Mouse (Mus musculus): ENCODE data around the gene Pth1r.

Gene Pth1r

GRCm38 (mm10) chr9:110746961-110747360 is at the start of gene Pth1r:
Pth1r (minus strand) TSS chr9:110747145.
- no peak for DNase-seq

GRCm38 (mm10) chr9:110790462-110790861 is 43.5 kb upstream of the Pth1r start:
- DNase-seq, result no peak

- DNase-seq, result no peak
Observed at GRCm38 (mm10) chr9:110788169-110788568, 41.2 kb upstream of the Pth1r start.

- DNase-seq, result no peak
Observed at GRCm38 (mm10) chr9:110783611-110784010, 36.7 kb upstream of the Pth1r start.

GRCm38 (mm10) chr9:110781731-110782130 is 34.8 kb upstream of the Pth1r start:
- peak; percentile 77 for DNase-seq

GRCm38 (mm10) chr9:110781256-110781721 is 34.3 kb upstream of the Pth1r start:
- DNase-seq, result peak; percentile 94 to 96

- DNase-seq, result no peak
Observed at GRCm38 (mm10) chr9:110779242-110779913, 32.4 kb upstream of the Pth1r start.

- no peak for DNase-seq
Observed at GRCm38 (mm10) chr9:110778559-110778958, 31.6 kb upstream of the Pth1r start.

- DNase-seq, result no peak
Observed at GRCm38 (mm10) chr9:110778100-110778499, 31.2 kb upstream of the Pth1r start.

GRCm38 (mm10) chr9:110775269-110776022 is 28.5 kb upstream of the Pth1r start:
- no peak for DNase-seq

- DNase-seq, result no peak
Observed at GRCm38 (mm10) chr9:110774403-110775268, 27.7 kb upstream of the Pth1r start.

GRCm38 (mm10) chr9:110772336-110772735 is 25.4 kb upstream of the Pth1r start:
- DNase-seq, result no peak

- no peak for DNase-seq
Observed at GRCm38 (mm10) chr9:110763405-110763804, 16.5 kb upstream of the Pth1r start.

GRCm38 (mm10) chr9:110762763-110763162 is 15.8 kb upstream of the Pth1r start:
- no peak for DNase-seq

GRCm38 (mm10) chr9:110760886-110761285 is 13.9 kb upstream of the Pth1r start:
- DNase-seq, result no peak

GRCm38 (mm10) chr9:110759265-110759664 is 12.3 kb upstream of the Pth1r start:
- DNase-seq, result no peak

- DNase-seq, result peak in 1 of 2 experiments; percentile 34
Observed at GRCm38 (mm10) chr9:110758605-110759004, 11.7 kb upstream of the Pth1r start.

- DNase-seq, result no peak
Observed at GRCm38 (mm10) chr9:110757816-110758215, 10.9 kb upstream of the Pth1r start.

GRCm38 (mm10) chr9:110753773-110754172 is 6.8 kb upstream of the Pth1r start:
- DNase-seq, result no peak

GRCm38 (mm10) chr9:110752917-110753435 is 6.0 kb upstream of the Pth1r start:
- DNase-seq, result no peak

GRCm38 (mm10) chr9:110751412-110751811 is 4.5 kb upstream of the Pth1r start:
- no peak for DNase-seq

GRCm38 (mm10) chr9:110750404-110751187 is 3.7 kb upstream of the Pth1r start:
- no peak for DNase-seq

All from cerebellum, postnatal 36 days (tissue).